Mouse (Mus musculus): ENCODE data around the gene Ckmt1. TPM values are rescaled to one million over a fixed set of nuclear protein-coding genes. Genes with fewer than 3 reads are reported as not detected.
A peak's percentile ranks its signal among the peaks of the same experiment; 100 is the strongest.

Gene Ckmt1
- polyA plus RNA-seq, 1 experiment from 2014 or later = 0.68 TPM

DNA sequence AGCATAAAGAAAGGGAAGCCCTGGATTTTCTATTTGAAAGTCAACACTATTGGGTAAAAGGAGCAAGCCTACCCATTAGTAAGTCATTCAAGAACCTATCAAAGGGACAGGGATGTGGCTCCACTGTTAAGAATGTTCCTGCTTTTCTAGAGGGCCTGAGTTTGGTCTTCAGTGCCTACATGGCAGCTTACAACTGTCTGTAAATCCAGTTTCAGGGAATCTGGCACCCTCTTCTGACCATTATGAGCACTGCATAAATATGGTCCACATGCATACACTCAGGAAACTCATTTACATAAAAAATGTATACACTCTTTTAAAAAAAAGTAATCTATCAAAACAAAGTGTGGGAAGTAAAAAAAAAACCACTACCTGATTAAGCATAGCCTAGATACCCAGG, 18.5 kb upstream of the Ckmt1 start:
- ATAC-seq = no peak
- Histone ChIP-seq H3K4me1 (ENCODE audit: insufficient read depth) (no peaks in the 10 kb centered on the region), H3K9me3 (ENCODE audit: low read length) (no peaks in the 10 kb centered on the region), H3K36me3 (replicated peaks; ENCODE audit: insufficient read depth, low read length) (no peaks in the 10 kb centered on the region), H3K4me3 (ENCODE audit: low read depth, low read length) (no peak overlapping the region), H3K4me2 (ENCODE audit: low read depth, low read length) (no peak overlapping the region), H3K9ac (replicated peaks) (no peak overlapping the region), H3K27me3 (ENCODE audit: insufficient read depth, low read length) (no peaks in the 10 kb centered on the region), H3K27ac (ENCODE audit: low read depth) (no peak overlapping the region)
- TF ChIP-seq CTCF (IDR thresholded peaks at IDR 0.05; ENCODE audit: low read depth) (peak; percentile 43), EP300 (IDR thresholded peaks at IDR 0.05; ENCODE audit: low read depth) (no peak)
- DNase-seq = no peak

DNA sequence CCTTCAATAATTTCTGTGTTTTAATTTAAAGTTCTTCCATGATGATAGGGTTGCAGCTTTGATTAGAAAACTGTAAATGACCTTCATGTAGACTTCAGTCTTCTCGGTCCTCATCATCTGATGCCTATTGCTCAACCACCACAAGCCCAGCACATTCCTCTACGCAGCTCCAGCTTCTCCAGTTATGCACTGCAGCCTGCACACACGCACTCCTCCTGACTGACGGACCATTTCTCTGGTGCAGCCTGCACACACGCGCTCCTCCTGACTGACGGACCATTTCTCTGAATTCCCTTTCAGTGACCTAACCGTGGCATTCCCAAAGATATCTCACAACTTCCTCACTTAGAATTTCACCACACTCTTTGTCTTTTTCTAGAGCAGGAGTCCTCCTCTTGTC, 4.4 kb upstream of the Ckmt1 start:
- H3K4me3 ChIP-seq (ENCODE audit: low read depth, low read length) = no peak overlapping the region
- WGBS (ENCODE audit: insufficient replicate concordance) = 56% methylated on average over 8 of the region's 8 CpGs
- no peak overlapping the region for H3K4me2 ChIP-seq (ENCODE audit: low read depth, low read length)
- ATAC-seq (no peak), DNase-seq (no peak)
- no peak overlapping the region for H3K27ac ChIP-seq (ENCODE audit: low read depth)
- peaks cover 24% of the 10 kb centered on the region for H3K27me3 ChIP-seq (ENCODE audit: insufficient read depth, low read length)
- no peak overlapping the region for H3K9ac ChIP-seq (replicated peaks)
- peaks cover 6% of the 10 kb centered on the region for H3K4me1 ChIP-seq (ENCODE audit: insufficient read depth)
- no peaks in the 10 kb centered on the region for H3K36me3 ChIP-seq (replicated peaks; ENCODE audit: insufficient read depth, low read length)
- H3K9me3 ChIP-seq (ENCODE audit: low read length) = no peaks in the 10 kb centered on the region
- TF ChIP-seq EP300 (IDR thresholded peaks at IDR 0.05; ENCODE audit: low read depth) (no peak), CTCF (IDR thresholded peaks at IDR 0.05; ENCODE audit: low read depth) (no peak)

DNA sequence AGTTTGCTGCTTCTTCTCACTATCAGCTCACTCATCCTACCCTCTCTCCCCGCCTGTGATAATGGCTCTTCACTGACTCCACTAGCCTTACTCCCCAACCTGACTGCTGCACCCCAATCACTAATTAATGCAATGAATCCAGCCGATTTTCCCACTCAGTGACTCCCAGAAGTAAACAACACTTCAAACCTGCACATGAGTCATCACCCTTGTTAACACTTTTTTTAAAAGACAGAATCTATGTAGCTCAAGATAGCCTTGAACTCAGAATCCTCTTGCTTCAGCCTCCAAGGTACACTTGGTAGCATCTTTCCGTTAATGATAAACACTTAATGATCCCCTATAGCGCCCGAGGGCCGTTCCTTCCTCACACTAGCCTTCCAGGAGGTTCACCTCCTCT, 3.1 kb upstream of the Ckmt1 start:
- WGBS (ENCODE audit: insufficient replicate concordance) = 5% methylated on average over 6 of the region's 6 CpGs
- no peak for TF ChIP-seq CTCF (IDR thresholded peaks at IDR 0.05; ENCODE audit: low read depth)
- no peak for TF ChIP-seq EP300 (IDR thresholded peaks at IDR 0.05; ENCODE audit: low read depth)
- ATAC-seq (no peak), DNase-seq (no peak)
- Histone ChIP-seq H3K4me2 (ENCODE audit: low read depth, low read length) (peak overlapping the region; percentile 99), H3K27ac (ENCODE audit: low read depth) (no peak overlapping the region), H3K9ac (replicated peaks) (peak overlapping the region; percentile 75), H3K36me3 (replicated peaks; ENCODE audit: insufficient read depth, low read length) (no peaks in the 10 kb centered on the region), H3K4me3 (ENCODE audit: low read depth, low read length) (peak overlapping the region; percentile 66), H3K9me3 (ENCODE audit: low read length) (no peaks in the 10 kb centered on the region), H3K27me3 (ENCODE audit: insufficient read depth, low read length) (peaks cover 36% of the 10 kb centered on the region), H3K4me1 (ENCODE audit: insufficient read depth) (peaks cover 6% of the 10 kb centered on the region)

DNA sequence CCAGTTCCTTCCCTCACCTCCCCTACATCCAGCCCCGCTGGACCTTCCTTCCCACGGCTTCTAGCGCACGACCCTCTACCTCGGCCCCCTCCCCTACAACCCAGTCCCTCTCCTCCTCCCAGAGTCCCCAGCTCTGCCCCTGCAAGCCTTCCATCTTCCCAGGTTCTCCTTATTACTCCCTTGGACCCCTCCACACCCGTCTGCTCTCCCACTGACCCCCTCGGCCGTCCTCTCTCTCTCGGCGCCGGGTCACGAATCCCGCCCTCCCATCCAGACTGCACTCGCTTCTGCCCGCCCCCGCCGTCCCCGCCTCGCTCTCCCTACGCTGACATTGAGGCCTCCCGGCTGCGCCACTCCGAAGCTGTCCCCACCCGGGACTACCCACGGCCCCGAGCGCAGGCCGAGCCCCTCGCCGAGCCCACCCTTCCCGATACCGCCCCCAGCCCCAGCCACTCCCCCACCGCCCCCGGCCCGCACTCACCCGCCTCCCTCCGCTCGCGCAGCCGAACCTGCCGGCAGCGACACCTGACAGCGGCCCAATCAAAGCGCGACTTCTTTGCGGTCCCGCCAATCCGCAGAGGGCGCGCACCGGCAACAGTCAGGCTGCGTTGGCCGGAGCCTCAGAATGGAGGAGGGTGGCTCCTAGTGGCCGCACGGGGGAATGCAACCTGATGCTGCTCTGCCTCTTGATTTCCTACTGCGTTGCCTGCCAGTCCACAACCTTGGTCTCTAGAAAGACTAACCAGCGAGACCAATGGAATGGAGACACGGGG, 2.5 kb upstream of the Ckmt1 start, which contains the start of gene Ppip5k1:
Gene Ppip5k1, minus strand, starts transcription at position 577 of the 773 bp plus-strand sequence.
- H3K9ac ChIP-seq (replicated peaks) = peak within 1 kb of the TSS; percentile 75
- peaks cover 6% of the 10 kb centered on the region for H3K4me1 ChIP-seq (ENCODE audit: insufficient read depth)
- peaks cover 41% of the 10 kb centered on the region for H3K27me3 ChIP-seq (ENCODE audit: insufficient read depth, low read length)
- peak within 1 kb of the TSS; percentile 99 for H3K4me2 ChIP-seq (ENCODE audit: low read depth, low read length)
- ATAC-seq (peak; percentile 99), DNase-seq (peak; percentile 96)
- H3K36me3 ChIP-seq (replicated peaks; ENCODE audit: insufficient read depth, low read length) = no peaks in the 10 kb centered on the region
- no peak within 1 kb of the TSS for H3K27ac ChIP-seq (ENCODE audit: low read depth)
- WGBS (ENCODE audit: insufficient replicate concordance) = under 1% methylated on average over 53 of the region's 58 CpGs
- no peaks in the 10 kb centered on the region for H3K9me3 ChIP-seq (ENCODE audit: low read length)
- peak within 1 kb of the TSS; percentile 66 for H3K4me3 ChIP-seq (ENCODE audit: low read depth, low read length)
- no peak for TF ChIP-seq EP300 (IDR thresholded peaks at IDR 0.05; ENCODE audit: low read depth)
- peak; percentile 99 for TF ChIP-seq CTCF (IDR thresholded peaks at IDR 0.05; ENCODE audit: low read depth)

DNA sequence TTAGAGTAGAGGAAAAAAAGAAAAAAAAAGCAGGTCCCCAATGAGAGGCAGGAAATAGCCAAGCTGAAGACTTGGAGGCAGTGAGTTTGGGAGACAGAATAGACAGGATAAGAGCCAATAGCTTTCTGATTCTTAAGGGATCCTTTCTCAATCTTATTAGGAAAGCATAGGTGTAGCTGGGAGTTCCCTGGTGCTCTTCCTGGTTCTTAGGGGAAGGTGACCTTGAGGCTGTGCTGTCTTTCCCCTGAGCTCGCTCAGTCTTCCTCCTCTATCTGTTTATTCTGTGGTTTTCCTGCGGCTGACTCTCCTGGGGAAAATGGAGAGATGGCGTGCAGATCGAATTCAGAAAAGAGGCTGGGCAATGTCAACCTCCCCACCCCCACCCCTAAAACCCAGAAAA, 447 bp downstream of the Ckmt1 start:
- Histone ChIP-seq H3K4me2 (ENCODE audit: low read depth, low read length) (no peak overlapping the region), H3K4me1 (ENCODE audit: insufficient read depth) (peaks cover 6% of the 10 kb centered on the region), H3K27me3 (ENCODE audit: insufficient read depth, low read length) (peaks cover 47% of the 10 kb centered on the region), H3K36me3 (replicated peaks; ENCODE audit: insufficient read depth, low read length) (no peaks in the 10 kb centered on the region), H3K9me3 (ENCODE audit: low read length) (no peaks in the 10 kb centered on the region), H3K27ac (ENCODE audit: low read depth) (no peak overlapping the region), H3K4me3 (ENCODE audit: low read depth, low read length) (no peak overlapping the region), H3K9ac (replicated peaks) (no peak overlapping the region)
- DNase-seq (no peak), ATAC-seq (no peak)
- 1% methylated on average over 4 of the region's 4 CpGs for WGBS (ENCODE audit: insufficient replicate concordance)
- TF ChIP-seq CTCF (IDR thresholded peaks at IDR 0.05; ENCODE audit: low read depth) (no peak), EP300 (IDR thresholded peaks at IDR 0.05; ENCODE audit: low read depth) (no peak)

DNA sequence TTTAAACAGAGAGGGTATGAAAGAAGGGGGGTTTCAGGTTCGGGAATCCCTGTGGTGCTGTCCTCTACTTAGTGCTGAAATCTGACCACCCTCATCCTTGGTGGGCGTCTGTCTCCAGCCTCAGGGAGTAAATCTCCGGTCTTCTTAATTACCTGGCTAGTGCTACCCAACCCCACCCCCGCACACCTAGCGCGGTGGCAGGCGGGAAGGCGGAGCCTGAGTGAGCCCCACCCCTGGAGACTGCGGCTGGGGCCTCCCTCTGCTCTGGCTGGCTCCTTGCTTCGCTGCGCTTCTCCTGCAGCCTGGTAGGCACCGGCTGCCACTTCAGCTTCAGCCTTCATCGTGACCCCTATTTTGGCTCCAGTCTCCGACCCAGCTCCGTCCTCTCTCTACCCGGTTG, 867 bp downstream of the Ckmt1 start:
- H3K4me3 ChIP-seq (ENCODE audit: low read depth, low read length) = 0 out of 2 replicates have a peak overlapping the region, but pooled peaks have one; percentile 8
- peaks cover 6% of the 10 kb centered on the region for H3K4me1 ChIP-seq (ENCODE audit: insufficient read depth)
- ATAC-seq (no peak), DNase-seq (peak; percentile 37)
- no peak overlapping the region for H3K9ac ChIP-seq (replicated peaks)
- no peak for TF ChIP-seq CTCF (IDR thresholded peaks at IDR 0.05; ENCODE audit: low read depth)
- no peak for TF ChIP-seq EP300 (IDR thresholded peaks at IDR 0.05; ENCODE audit: low read depth)
- peak overlapping the region; percentile 35 for H3K4me2 ChIP-seq (ENCODE audit: low read depth, low read length)
- no peaks in the 10 kb centered on the region for H3K36me3 ChIP-seq (replicated peaks; ENCODE audit: insufficient read depth, low read length)
- no peaks in the 10 kb centered on the region for H3K9me3 ChIP-seq (ENCODE audit: low read length)
- peaks cover 47% of the 10 kb centered on the region for H3K27me3 ChIP-seq (ENCODE audit: insufficient read depth, low read length)
- no peak overlapping the region for H3K27ac ChIP-seq (ENCODE audit: low read depth)
- WGBS (ENCODE audit: insufficient replicate concordance) = under 1% methylated on average over 16 of the region's 16 CpGs

Measured in liver, postnatal 0 days (tissue).